ENCODE assay signal across 8 mouse cellular contexts in genomic region chr8:121124547-121125239, GRCm38 (mm10). TPM values are rescaled to one million over a fixed set of nuclear protein-coding genes. Genes with fewer than 3 reads are reported as not detected.
DNase-seq lines count a peak whose midpoint lies in the region; ATAC-seq and TF ChIP-seq lines count a peak whose summit lies in the region.
"Had no signal": no experiment of that assay in that cellular context is flagged by ENCODE, and none has a peak within 500 bp of the region (broad histone marks: within the 10 kb centered on the region; RNA-seq: fewer than 3 reads in every experiment).

No protein-coding gene starts in this region.

- H3K4me3 ChIP-seq in lung, embryonic 16.5 days (ENCODE audit: low read length), result no peak overlapping the region
- H3K4me3 ChIP-seq in hindbrain, embryonic 12.5 days, result no peak overlapping the region
- no peak overlapping the region for H3K4me3 ChIP-seq in neural tube, embryonic 14.5 days (ENCODE audit: low read depth, low read length)
- no peak overlapping the region for H3K4me3 ChIP-seq in layer of hippocampus, adult 2 months

- 9% methylated on average over 17 of the region's 17 CpGs for WGBS in lung, embryonic 16.5 days
- WGBS in hindbrain, embryonic 12.5 days, result 2% methylated on average over 17 of the region's 17 CpGs
- 0% methylated on average over 17 of the region's 17 CpGs for WGBS in neural tube, embryonic 14.5 days

- H3K4me1 ChIP-seq in lung, embryonic 16.5 days (replicated peaks; ENCODE audit: control insufficient read depth, insufficient read depth, low read length), result peaks cover 32% of the 10 kb centered on the region
- peaks cover 22% of the 10 kb centered on the region for H3K4me1 ChIP-seq in hindbrain, embryonic 12.5 days
- no peaks in the 10 kb centered on the region; the same call in 1 of the 2 replicates for H3K4me1 ChIP-seq in neural tube, embryonic 14.5 days (ENCODE audit: control insufficient read depth, insufficient read depth, low read length)

- no peak for TF ChIP-seq CTCF in layer of hippocampus, adult 2 months (conservative IDR thresholded peaks at IDR 0.05)

- H3K4me2 ChIP-seq in lung, embryonic 16.5 days (ENCODE audit: low read depth, low read length), result peak overlapping the region; percentile 75
- peak overlapping the region; percentile 43 for H3K4me2 ChIP-seq in hindbrain, embryonic 12.5 days (replicated peaks)
- no peak overlapping the region for H3K4me2 ChIP-seq in neural tube, embryonic 14.5 days (ENCODE audit: low read depth, low read length)

- no peak; the same call in 1 of the 2 replicates for ATAC-seq in lung, embryonic 16.5 days (ENCODE audit: low read depth)
- ATAC-seq in hindbrain, embryonic 12.5 days (ENCODE audit: low FRiP score), result 0 out of 2 replicates have a peak, but pooled peaks have one; percentile 11
- ATAC-seq in neural tube, embryonic 14.5 days (ENCODE audit: low read depth), result 0 out of 2 replicates have a peak, but pooled peaks have one; percentile 8

- H3K9me3 ChIP-seq in lung, embryonic 16.5 days (ENCODE audit: control insufficient read depth, low read length), result no peaks in the 10 kb centered on the region
- peaks cover 6% of the 10 kb centered on the region; the same call in 1 of the 2 replicates for H3K9me3 ChIP-seq in hindbrain, embryonic 12.5 days (replicated peaks)
- H3K9me3 ChIP-seq in neural tube, embryonic 14.5 days (ENCODE audit: control insufficient read depth, low read length), result no peaks in the 10 kb centered on the region

- DNase-seq in lung, postnatal 10 days, result no peak
- peak; percentile 43 for DNase-seq in embryo, embryonic 9.5 days (ENCODE audit: extremely low spot score)
- no peak for DNase-seq in layer of hippocampus, adult 2 months (ENCODE audit: low spot score in 2 of 2)
- DNase-seq in cerebellum, adult 11-12 months, result no peak

- H3K9ac ChIP-seq in lung, embryonic 16.5 days (ENCODE audit: low read length), result no peak overlapping the region
- H3K9ac ChIP-seq in hindbrain, embryonic 12.5 days, result no peak overlapping the region
- no peak overlapping the region for H3K9ac ChIP-seq in neural tube, embryonic 14.5 days (replicated peaks; ENCODE audit: low read depth, low read length)

- no peak overlapping the region for H3K27ac ChIP-seq in lung, embryonic 16.5 days (ENCODE audit: low read length)
- H3K27ac ChIP-seq in hindbrain, embryonic 12.5 days, result no peak overlapping the region
- H3K27ac ChIP-seq in neural tube, embryonic 14.5 days (ENCODE audit: low read depth, low read length), result 0 out of 2 replicates have a peak overlapping the region, but pooled peaks have one; percentile 34
- no peak overlapping the region for H3K27ac ChIP-seq in layer of hippocampus, adult 2 months

- peaks cover 96% of the 10 kb centered on the region for H3K27me3 ChIP-seq in lung, embryonic 16.5 days (ENCODE audit: control insufficient read depth, insufficient read depth, low read depth, low read length)
- peaks cover 100% of the 10 kb centered on the region for H3K27me3 ChIP-seq in hindbrain, embryonic 12.5 days
- H3K27me3 ChIP-seq in neural tube, embryonic 14.5 days (ENCODE audit: control insufficient read depth, insufficient read depth, low read length), result peaks cover 69% of the 10 kb centered on the region

- H3K36me3 ChIP-seq in lung, embryonic 16.5 days (ENCODE audit: control insufficient read depth, insufficient read depth, low read length), result no peaks in the 10 kb centered on the region
- H3K36me3 ChIP-seq in hindbrain, embryonic 12.5 days, result no peaks in the 10 kb centered on the region
- H3K36me3 ChIP-seq in neural tube, embryonic 14.5 days (ENCODE audit: control insufficient read depth, insufficient read depth, low read length), result no peaks in the 10 kb centered on the region

RNA-seq across cellular contexts. Expression of gene Foxl1, which starts 3.0 kb away (rescaled TPM):
- 3.1 and 3.3 TPM in 2 replicates for polyA plus RNA-seq in lung, embryonic 16.5 days (2015; fragmentation: Nextera tagmentation; extraction: Ambion mirVana)
- 1.8 and 2.2 TPM in 2 replicates for polyA plus RNA-seq in hindbrain, embryonic 12.5 days (2016; fragmentation: Nextera tagmentation; extraction: Ambion mirVana)
- 0.09 TPM in 1 of 2 replicates, not detected in the other for polyA plus RNA-seq in neural tube, embryonic 14.5 days (2014; fragmentation: Nextera tagmentation; extraction: Ambion mirVana)
- total RNA-seq in layer of hippocampus, adult 2 months (2021), result under 1 TPM in 1 of 2 experiments, not detected in 1; 0.13 TPM
- total RNA-seq: megakaryocyte-erythroid progenitor cell, adult 5-6 weeks had no signal

RNA-seq across cellular contexts. Expression of gene Foxc2, which starts 8.7 kb away (rescaled TPM):
- 0.58 and 0.62 TPM in 2 replicates for polyA plus RNA-seq in lung, embryonic 16.5 days (2015; fragmentation: Nextera tagmentation; extraction: Ambion mirVana)
- 22.7 and 25.4 TPM in 2 replicates for polyA plus RNA-seq in hindbrain, embryonic 12.5 days (2016; fragmentation: Nextera tagmentation; extraction: Ambion mirVana)
- polyA plus RNA-seq in neural tube, embryonic 14.5 days (2014; fragmentation: Nextera tagmentation; extraction: Ambion mirVana), result 0.16 and 3.3 TPM in 2 replicates
- 1 to 10 TPM; 1.0 to 1.1 TPM for total RNA-seq in layer of hippocampus, adult 2 months (2021)
- total RNA-seq: megakaryocyte-erythroid progenitor cell, adult 5-6 weeks had no signal

RNA-seq across cellular contexts. Expression of gene Mthfsd, which starts 16.5 kb away (rescaled TPM):
- polyA plus RNA-seq in lung, embryonic 16.5 days (2015; fragmentation: Nextera tagmentation; extraction: Ambion mirVana), result 50.6 and 59.2 TPM in 2 replicates
- polyA plus RNA-seq in hindbrain, embryonic 12.5 days (2016; fragmentation: Nextera tagmentation; extraction: Ambion mirVana), result 60.0 and 69.3 TPM in 2 replicates
- 43.3 and 53.4 TPM in 2 replicates for polyA plus RNA-seq in neural tube, embryonic 14.5 days (2014; fragmentation: Nextera tagmentation; extraction: Ambion mirVana)
- total RNA-seq in layer of hippocampus, adult 2 months (2021), result 10 to 100 TPM; 38.8 to 46.1 TPM

RNA-seq across cellular contexts. Expression of gene Foxf1, which starts 40.5 kb away (rescaled TPM):
- polyA plus RNA-seq in lung, embryonic 16.5 days (2015; fragmentation: Nextera tagmentation; extraction: Ambion mirVana), result 126 and 138 TPM in 2 replicates
- polyA plus RNA-seq in hindbrain, embryonic 12.5 days (2016; fragmentation: Nextera tagmentation; extraction: Ambion mirVana), result 2.0 and 3.2 TPM in 2 replicates
- 0.16 and 1.3 TPM in 2 replicates for polyA plus RNA-seq in neural tube, embryonic 14.5 days (2014; fragmentation: Nextera tagmentation; extraction: Ambion mirVana)
- under 1 TPM; 0.49 to 0.71 TPM for total RNA-seq in layer of hippocampus, adult 2 months (2021)
- total RNA-seq: megakaryocyte-erythroid progenitor cell, adult 5-6 weeks had no signal
